Mouse (Mus musculus): ENCODE data around the gene Reg1.
"Not testable (repeated sequence)": the region's sequence is repeated elsewhere in the genome, so short reads cannot be mapped to it uniquely, and the experiment has no call there.

Gene Reg1

DNA sequence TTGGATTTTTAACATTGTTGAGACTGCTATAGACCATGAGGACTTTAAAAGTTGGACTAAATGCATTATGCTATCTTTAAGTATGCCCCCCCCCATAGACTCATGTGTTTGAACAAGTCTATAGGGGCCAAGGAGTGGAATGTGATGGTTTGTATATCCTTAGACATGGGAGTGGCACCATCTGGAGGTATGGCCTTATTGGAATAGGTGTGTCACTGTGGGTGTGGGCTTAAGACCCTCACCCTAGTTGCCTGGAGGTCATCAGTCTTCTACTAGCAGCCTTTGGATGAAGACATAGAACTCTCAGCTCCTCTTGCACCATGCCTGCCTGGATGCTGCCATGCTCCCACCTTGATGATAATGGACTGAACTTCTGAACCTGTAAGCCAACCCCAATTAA is at the start of gene Reg1:
Gene Reg1 (plus strand): TSS at position 301 of the 400 bp plus-strand sequence.
- DNase-seq (ENCODE audit: low spot score in 2 of 2): not testable (repeated sequence)

DNA sequence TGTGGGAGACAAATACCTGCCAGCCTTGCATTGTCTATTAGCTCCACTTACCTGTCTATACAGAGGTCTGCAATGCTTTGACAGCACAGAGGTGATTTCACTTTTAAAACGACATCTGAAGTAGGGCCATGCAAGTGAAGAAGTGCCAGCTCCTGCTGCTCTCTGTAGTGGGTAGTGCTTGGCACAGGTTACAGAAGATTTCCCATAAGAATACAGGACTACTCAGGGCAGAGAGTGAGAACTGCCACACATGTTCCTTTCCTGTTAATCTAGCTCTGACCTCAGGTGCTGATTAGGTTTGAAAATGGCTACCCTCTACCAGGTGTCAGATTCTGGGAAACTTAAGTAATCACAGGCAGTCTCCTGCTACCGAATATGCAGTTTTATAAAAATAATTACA is 43.7 kb upstream of the Reg1 start, which contains the start of gene Reg3d:
Gene Reg3d (minus strand): TSS at position 101 of the 400 bp plus-strand sequence.
- DNase-seq (ENCODE audit: low spot score in 2 of 2): no peak

DNA sequence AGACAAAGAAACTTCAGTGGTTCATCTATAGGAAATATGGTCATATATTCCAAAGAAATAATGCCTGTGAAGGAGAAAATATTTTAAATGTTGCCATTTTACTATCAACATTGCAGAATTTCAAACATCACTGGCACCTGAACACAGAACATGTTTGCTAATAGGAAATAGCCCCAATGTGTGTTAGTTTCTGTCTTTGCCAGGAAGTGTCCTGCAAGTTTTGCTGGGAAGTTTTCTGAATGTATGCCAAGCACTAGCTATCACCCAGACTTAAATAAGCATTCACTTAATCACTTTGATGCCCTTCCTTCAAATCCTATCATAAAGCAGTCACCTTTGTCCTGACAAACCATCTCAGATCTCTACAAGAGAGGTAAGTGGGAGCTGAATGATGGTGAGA is 42.1 kb upstream of the Reg1 start, which contains the start of gene Reg3a:
Gene Reg3a (plus strand): TSS at position 301 of the 400 bp plus-strand sequence.
- no peak for DNase-seq (ENCODE audit: low spot score in 2 of 2)

DNA sequence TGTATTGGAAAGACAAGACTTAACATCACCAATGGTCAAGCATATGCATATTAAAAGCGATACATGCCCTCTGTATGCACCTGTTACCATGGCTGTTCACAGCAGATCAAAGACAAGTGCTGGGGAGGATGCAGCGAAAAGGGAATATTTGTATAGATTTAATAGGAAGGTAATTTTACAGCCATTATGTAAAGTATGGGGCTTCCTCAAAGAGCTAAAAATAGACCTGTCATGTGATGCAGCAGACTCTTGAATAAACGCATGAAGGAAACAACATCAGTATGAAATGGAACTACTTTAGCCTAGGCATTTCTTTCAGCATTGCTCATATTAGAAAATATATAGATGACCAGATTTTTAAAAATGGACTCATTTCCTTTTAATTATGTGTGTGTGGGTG is 36.9 kb upstream of the Reg1 start:
- no peak for DNase-seq (ENCODE audit: low spot score in 2 of 2)

DNA sequence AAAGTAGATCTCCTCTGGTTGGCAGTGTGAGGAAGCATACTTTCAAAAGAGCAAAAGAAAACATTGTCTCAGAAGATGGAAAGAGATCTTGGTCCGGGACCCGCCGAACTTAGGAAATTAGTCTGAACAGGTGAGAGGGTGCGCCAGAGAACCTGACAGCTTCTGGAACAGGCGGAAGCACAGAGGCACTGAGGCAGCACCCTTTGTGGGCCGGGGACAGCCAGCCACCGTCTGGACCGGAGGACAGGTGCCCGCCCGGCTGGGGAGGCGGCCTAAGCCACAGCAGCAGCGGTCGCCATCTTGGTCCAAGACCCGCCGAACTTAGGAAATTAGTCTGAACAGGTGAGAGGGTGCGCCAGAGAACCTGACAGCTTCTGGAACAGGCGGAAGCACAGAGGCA is 27.2 kb upstream of the Reg1 start, which contains the start of gene Reg2:
Gene Reg2 (plus strand): TSS at position 301 of the 400 bp plus-strand sequence.
- DNase-seq (ENCODE audit: low spot score in 2 of 2): not testable (repeated sequence)

DNA sequence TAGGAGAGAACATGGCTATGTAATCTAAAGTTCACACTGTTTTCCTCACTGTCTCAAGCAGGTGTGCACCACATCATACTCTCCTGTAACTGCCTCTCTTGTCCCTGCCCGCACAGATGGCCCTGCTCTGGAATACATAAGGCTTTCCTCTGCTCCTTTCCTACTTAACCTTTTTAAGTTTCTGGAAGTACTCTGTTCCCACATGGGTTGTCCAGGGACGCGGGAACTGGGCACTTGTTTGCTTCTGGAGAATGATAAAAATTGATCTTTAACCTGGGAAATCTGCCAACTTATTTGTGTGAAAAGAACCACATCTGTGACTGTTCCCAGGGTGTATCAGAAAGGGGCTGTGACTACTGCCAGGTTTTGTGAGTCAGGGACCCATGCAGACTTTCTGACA is 3.0 kb downstream of the Reg1 start:
- no peak for DNase-seq (ENCODE audit: low spot score in 2 of 2)

DNA sequence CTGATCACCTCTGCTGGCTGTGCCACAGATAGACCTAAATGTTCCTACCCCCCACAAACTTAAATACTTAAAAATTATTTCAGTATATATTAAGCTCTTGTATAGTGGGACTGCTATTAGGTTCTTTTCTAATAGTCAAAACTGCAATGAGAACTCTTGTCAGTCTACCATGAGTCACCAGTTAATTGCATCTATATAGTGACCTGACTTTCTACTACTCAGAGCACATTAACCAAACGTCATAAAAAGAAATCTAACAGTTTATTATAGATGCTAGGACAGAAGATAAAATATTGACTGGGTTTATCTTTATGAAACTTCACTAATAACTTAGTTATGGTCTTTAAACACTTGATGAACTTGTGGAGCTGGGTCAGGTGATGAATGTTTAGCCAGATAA is 24.7 kb downstream of the Reg1 start:
- no peak for DNase-seq (ENCODE audit: low spot score in 2 of 2)

DNA sequence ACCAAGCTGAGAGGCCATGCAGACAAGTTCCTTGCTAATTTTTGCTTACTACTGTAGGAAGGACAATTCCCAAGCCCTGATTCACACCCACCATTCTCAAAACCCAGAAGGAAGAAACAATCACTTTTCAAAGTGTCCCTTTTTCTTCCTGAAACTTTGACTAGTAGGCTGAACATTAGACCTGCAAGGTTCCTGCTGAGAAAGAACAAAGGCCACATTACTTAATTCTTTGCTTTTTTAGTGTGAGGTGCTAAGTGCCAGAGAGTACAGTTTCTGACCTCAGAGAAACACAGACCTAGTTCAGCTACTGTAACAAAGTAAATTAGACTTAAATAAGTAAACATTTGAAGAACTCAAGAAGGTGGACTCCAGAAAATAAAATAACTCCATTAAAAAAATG is 25.9 kb downstream of the Reg1 start:
- DNase-seq (ENCODE audit: low spot score in 2 of 2): no peak

DNA sequence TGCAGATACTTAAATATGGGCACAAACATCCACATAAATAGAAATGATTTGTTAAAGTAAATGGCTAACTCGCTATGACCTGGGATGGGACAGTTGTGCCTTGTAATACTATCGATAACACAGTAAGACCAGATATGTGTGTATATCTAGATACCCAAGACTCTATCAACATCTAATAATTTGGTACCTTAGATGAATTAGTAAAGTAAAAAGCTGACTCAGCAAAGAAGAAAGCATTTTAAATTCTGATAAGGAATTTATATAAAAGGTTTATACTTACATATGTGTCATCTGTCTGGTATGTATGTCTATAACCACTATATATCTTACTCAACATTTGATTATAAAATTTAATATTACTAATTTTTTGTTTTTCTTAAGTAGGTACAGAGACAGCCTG is 30.3 kb downstream of the Reg1 start:
- DNase-seq (ENCODE audit: low spot score in 2 of 2): no peak

DNA sequence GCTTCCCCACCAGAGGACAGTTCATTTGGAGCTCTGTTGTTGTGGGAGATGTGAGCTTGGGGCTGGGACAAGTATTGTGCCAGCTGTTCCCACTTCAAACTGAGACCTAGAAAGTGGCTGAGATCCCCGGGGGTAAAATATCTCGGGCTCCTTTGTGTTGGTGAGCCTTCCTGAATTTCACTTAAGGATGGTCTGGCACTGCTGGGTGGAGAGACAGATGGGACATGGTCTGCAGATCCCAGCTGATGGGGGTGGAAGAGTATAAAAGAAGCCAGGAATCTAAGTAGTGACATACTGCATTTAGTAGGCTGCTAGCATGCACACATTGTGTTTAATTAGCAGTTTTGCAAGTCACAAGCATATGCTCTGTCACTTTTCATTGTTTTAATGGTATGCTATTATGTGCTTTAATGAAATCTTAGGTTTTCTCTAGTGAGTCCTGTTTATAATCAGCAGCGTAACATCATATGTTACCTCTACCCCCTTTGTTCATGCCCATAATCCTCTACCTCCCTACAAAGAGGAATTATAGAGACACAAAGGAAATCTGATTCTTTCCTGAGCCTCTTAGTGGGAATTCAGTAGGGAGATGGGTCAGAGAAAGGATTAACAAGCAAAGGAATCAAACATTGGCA is 37.8 kb downstream of the Reg1 start:
- DNase-seq (ENCODE audit: low spot score in 2 of 2): no peak

DNA sequence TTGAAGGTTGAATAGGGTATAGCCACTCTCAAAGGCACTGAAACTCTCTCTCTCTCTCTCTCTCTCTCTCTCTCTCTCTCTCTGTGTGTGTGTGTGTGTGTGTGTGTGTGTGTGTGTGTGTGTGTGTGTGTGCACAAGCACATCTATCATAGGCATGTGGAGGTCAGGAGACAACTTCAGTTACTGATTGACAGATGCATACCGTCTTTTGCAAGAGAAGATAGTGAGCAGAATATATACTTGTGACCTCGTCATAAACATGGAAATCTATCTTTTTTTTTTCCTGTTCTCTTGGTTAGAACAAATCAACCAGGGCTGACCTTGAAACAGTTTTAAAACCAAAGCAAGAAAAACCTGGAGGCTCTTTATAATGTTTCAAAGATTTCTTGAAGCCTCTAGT is 39.8 kb downstream of the Reg1 start:
- no peak for DNase-seq (ENCODE audit: low spot score in 2 of 2)

DNA sequence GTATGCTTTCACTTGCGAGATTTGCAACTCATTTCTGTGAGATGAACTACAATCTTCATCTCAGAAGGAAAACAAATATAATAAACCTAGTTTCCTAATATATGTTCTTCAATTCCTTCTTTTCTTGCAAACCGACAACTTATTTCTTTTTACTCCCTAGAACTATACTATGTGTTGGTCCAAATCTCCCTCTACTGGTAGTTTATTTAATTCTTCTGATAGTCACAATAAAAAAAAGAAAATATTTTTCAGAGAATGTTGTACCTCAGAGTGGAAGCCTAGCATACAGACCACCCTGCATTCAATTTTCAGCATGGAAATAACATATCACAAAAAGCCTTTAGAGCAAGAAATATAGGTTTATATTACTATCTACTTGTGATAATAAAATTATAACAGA is 40.8 kb downstream of the Reg1 start:
- DNase-seq (ENCODE audit: low spot score in 2 of 2): no peak

DNA sequence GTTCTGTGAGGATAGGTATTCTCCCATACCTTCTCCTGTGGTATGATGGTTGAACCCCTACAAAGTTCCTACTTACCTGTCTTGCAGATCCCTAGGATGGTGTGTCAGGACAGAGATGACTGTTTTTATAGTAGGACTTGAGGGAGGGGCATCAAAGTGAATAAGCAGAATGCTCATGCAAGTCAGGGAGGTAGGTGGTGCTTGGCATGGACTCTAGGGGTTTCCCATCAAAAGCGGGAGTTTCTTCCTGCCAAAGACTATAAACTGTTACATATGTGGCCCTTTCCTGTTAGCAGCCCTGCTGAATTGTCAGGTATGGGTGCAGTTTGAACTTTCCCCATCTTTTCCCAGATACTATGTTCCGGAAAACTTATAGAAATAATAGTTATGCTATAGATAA is 46.3 kb downstream of the Reg1 start, which contains the start of gene Reg3g:
Gene Reg3g (minus strand): TSS at position 101 of the 400 bp plus-strand sequence.
- DNase-seq (ENCODE audit: low spot score in 2 of 2): no peak

DNA sequence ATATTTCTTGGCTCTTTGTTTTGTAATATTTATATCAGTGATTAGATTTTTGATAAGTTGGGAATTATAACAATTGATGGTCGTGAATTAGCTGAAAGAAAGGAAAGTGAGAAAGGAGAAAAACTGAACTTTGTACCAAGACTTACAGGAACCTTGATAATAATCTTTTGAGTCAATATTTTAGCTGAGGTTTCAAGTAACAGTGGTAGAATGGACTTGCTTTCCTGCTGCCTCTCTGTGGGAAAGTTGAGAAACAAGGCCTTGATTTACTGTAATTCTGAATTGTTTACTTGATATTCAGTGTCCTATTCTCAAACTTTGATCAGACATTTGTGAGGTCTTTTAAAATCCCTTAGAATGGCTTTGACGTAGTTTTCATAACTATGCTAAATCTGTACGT is 46.8 kb downstream of the Reg1 start:
- no peak for DNase-seq (ENCODE audit: low spot score in 2 of 2)
